Mouse (Mus musculus) forebrain, embryonic 12.5 days (tissue): Measurements from ENCODE around the gene Lrwd1. TPM values are rescaled to one million over a fixed set of nuclear protein-coding genes. Genes with fewer than 3 reads are reported as not detected.

Experiments used
- ATAC-seq: fragments of 200-750 bp; cut with Nextera tagmentation; 2 replicates; pipeline ENCODE4 v1.8.0; 2017; ENCODE audit warnings: moderate TSS enrichment; ENCODE audit not compliant: low FRiP score
- H3K27ac ChIP-seq: fragments of 300-500 bp; sonication (generic); 2 replicates; pipeline ENCODE4 v1.5.1; 2016; ENCODE audit warnings: mild to moderate bottlenecking
- H3K27me3 ChIP-seq: fragments of 300-500 bp; sonication (generic); 2 replicates; pipeline ENCODE4 v1.6.1; 2016; ENCODE audit warnings: mild to moderate bottlenecking
- H3K36me3 ChIP-seq: fragments of 300-500 bp; sonication (generic); replicated peaks from 2 replicates; pipeline ENCODE4 v1.6.1; 2016; ENCODE audit warnings: mild to moderate bottlenecking
- H3K4me1 ChIP-seq: fragments of 300-500 bp; sonication (generic); 2 replicates; pipeline ENCODE4 v1.6.1; 2016
- H3K4me2 ChIP-seq: fragments of 300-500 bp; sonication (generic); 2 replicates; pipeline ENCODE4 v1.6.1; 2016; ENCODE audit warnings: mild to moderate bottlenecking, moderate library complexity
- H3K4me3 ChIP-seq: fragments of 300-500 bp; sonication (generic); replicated peaks from 2 replicates; pipeline ENCODE4 v1.5.1; 2016; ENCODE audit warnings: mild to moderate bottlenecking
- H3K9ac ChIP-seq: fragments of 300-500 bp; sonication (generic); 2 replicates; pipeline ENCODE4 v1.6.1; 2016; ENCODE audit warnings: mild to moderate bottlenecking
- H3K9me3 ChIP-seq: fragments of 300-500 bp; sonication (generic); 2 replicates; pipeline ENCODE4 v1.6.1; 2016
- WGBS: fragments of 180-500 bp; shearing (Covaris S2); methylation state at CpG from one replicate; pipeline ENCODE4 v1.1.7; 2016; 5-methylcytosine and 5-hydroxymethylcytosine counted together
- polyA plus RNA-seq: library from polyadenylated mRNA; unstranded; fragments of >200 nt; fragmentation: Nextera tagmentation; extraction: Ambion mirVana; gene quantifications from 2 replicates; pipeline ENCODE4 v1.2.1, GENCODE M21; 2016

The Lrwd1 gene
- polyA plus RNA-seq, 1 experiment from 2014 or later = 44.2 TPM

DNA sequence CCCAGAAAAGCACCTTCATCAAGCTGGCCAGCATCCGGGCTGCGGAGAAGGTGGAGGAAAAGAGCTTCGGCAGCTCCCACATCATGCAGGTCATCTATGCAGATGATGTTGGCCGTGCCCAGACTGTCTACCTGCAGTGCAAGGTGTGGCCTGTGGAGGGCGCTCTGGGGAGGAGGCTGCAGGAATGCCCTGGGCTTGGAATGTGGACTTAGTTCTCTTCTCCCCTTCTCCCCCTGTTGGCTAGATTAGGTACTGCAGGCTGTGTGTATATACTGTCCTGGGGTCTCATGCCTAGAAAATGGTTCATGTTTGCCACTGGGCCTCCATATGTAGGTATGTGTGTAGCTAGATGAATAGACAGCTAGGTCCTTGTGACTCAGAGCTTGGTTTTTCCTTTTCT is 31.4 kb downstream of the Lrwd1 start:
- H3K27me3 ChIP-seq = peaks cover 35% of the 10 kb centered on the region
- no peaks in the 10 kb centered on the region for H3K36me3 ChIP-seq
- H3K27ac ChIP-seq = no peak overlapping the region
- peaks cover 3% of the 10 kb centered on the region; the same call in 1 of the 2 replicates for H3K9me3 ChIP-seq
- WGBS = 79% methylated on average over 5 of the region's 5 CpGs
- no peak overlapping the region for H3K4me3 ChIP-seq
- no peak for ATAC-seq
- peaks cover 10% of the 10 kb centered on the region for H3K4me1 ChIP-seq
- H3K9ac ChIP-seq = no peak overlapping the region
- H3K4me2 ChIP-seq = no peak overlapping the region

GRCm38 (mm10) chr5:136102099-136102820 is 33.6 kb downstream of the Lrwd1 start:
- H3K9me3 ChIP-seq = peaks cover 3% of the 10 kb centered on the region; the same call in 1 of the 2 replicates
- H3K4me3 ChIP-seq = peak overlapping the region; percentile 33
- H3K36me3 ChIP-seq = no peaks in the 10 kb centered on the region
- peak overlapping the region; percentile 46 for H3K9ac ChIP-seq
- peaks cover 43% of the 10 kb centered on the region for H3K27me3 ChIP-seq
- peak overlapping the region; percentile 64 for H3K4me2 ChIP-seq
- ATAC-seq = peak; percentile 87
- no peak overlapping the region for H3K27ac ChIP-seq
- peaks cover 10% of the 10 kb centered on the region for H3K4me1 ChIP-seq
- 6% methylated on average over 41 of the region's 41 CpGs for WGBS

- H3K9me3 ChIP-seq = no peaks in the 10 kb centered on the region
- no peak overlapping the region for H3K9ac ChIP-seq
- H3K36me3 ChIP-seq = no peaks in the 10 kb centered on the region
- H3K4me1 ChIP-seq = peaks cover 17% of the 10 kb centered on the region
- H3K4me2 ChIP-seq = no peak overlapping the region
- H3K4me3 ChIP-seq = no peak overlapping the region
- ATAC-seq = no peak
- peaks cover 44% of the 10 kb centered on the region for H3K27me3 ChIP-seq
- 85% methylated on average over 10 of the region's 10 CpGs for WGBS
- no peak overlapping the region for H3K27ac ChIP-seq
These were observed 37.3 kb downstream of the Lrwd1 start for GRCm38 (mm10) chr5:136098536-136098935.

GRCm38 (mm10) chr5:136095089-136095488 is 40.8 kb downstream of the Lrwd1 start:
- WGBS = 70% methylated on average over 7 of the region's 7 CpGs
- H3K9ac ChIP-seq = no peak overlapping the region
- H3K4me3 ChIP-seq = no peak overlapping the region
- H3K27ac ChIP-seq = no peak overlapping the region
- no peak overlapping the region for H3K4me2 ChIP-seq
- H3K36me3 ChIP-seq = no peaks in the 10 kb centered on the region
- no peak for ATAC-seq
- peaks cover 14% of the 10 kb centered on the region; the same call in 1 of the 2 replicates for H3K27me3 ChIP-seq
- H3K9me3 ChIP-seq = no peaks in the 10 kb centered on the region
- H3K4me1 ChIP-seq = peaks cover 8% of the 10 kb centered on the region

DNA sequence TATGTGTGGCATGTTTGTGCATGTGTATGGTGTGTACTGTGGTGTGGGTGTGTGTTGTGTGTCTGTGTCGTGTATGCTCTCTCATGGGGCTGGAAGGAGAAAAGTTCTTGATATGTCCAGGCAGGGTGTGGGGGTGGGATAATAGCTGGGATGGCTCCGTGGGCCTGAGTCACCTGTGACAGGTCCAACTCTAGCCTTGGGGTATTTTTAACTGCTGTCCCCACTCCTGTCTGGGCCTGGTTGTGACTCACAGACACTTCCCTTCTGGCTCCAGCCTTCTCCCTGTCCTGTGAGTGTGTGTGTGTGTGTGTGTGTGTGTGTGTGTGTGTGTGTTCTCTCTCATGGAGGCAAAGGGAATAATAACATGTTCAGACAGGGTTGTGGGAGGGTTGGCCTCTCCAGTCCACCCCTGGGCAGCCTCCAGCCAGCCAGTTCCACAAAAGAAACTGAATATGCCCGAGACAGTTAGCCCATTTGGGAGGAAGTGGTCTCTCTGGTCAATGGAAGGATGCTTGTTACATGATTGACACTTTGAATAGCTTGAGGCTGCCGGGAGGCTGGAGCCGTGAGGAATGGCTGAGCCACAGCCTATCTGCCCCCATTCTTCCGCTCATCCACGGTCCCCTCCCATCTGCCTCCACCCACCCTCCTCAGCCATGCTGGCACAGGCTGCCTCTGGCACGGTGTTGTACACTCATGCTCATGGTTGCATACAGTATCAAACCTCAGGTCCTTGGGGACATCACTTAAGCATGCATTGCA is 41.4 kb downstream of the Lrwd1 start:
- H3K4me1 ChIP-seq = peaks cover 8% of the 10 kb centered on the region
- no peak overlapping the region for H3K27ac ChIP-seq
- no peak overlapping the region for H3K4me3 ChIP-seq
- no peaks in the 10 kb centered on the region for H3K36me3 ChIP-seq
- H3K9me3 ChIP-seq = no peaks in the 10 kb centered on the region
- H3K9ac ChIP-seq = no peak overlapping the region
- H3K27me3 ChIP-seq = peaks cover 14% of the 10 kb centered on the region; the same call in 1 of the 2 replicates
- WGBS = 55% methylated on average over 8 of the region's 8 CpGs
- H3K4me2 ChIP-seq = no peak overlapping the region
- no peak for ATAC-seq

GRCm38 (mm10) chr5:136091927-136092326 is 43.9 kb downstream of the Lrwd1 start:
- Histone ChIP-seq H3K27ac (no peak overlapping the region), H3K9me3 (no peaks in the 10 kb centered on the region), H3K4me3 (no peak overlapping the region), H3K4me2 (no peak overlapping the region), H3K9ac (no peak overlapping the region), H3K27me3 (peaks cover 15% of the 10 kb centered on the region; the same call in 1 of the 2 replicates), H3K36me3 (no peaks in the 10 kb centered on the region), H3K4me1 (peaks cover 11% of the 10 kb centered on the region)
- ATAC-seq = no peak
- 67% methylated on average over 5 of the region's 5 CpGs for WGBS

GRCm38 (mm10) chr5:136088821-136089575 is 46.9 kb downstream of the Lrwd1 start:
- Histone ChIP-seq H3K27me3 (peaks cover 30% of the 10 kb centered on the region), H3K9me3 (no peaks in the 10 kb centered on the region), H3K36me3 (no peaks in the 10 kb centered on the region), H3K9ac (no peak overlapping the region), H3K27ac (no peak overlapping the region), H3K4me2 (no peak overlapping the region), H3K4me3 (no peak overlapping the region), H3K4me1 (peaks cover 21% of the 10 kb centered on the region)
- WGBS = 15% methylated on average over 14 of the region's 14 CpGs
- no peak for ATAC-seq

DNA sequence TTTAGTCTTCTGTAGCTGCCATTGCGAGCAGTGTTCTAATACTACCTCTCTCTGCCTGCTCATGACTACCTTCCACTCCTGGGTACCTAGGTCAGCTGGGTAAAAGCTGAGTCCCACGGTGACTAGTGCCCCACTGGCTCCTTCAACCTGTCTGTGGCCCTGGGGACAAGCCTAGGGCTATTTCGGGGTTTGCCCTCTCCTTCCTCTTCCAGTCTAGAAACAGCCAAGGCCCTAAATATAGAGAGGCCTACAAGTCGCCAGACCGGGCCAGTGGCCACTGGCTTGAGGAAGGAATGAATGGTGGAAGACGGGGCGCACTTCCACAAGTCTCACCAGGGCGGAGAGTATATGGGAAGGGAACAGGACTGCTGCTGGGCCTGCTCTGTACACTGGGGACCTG is 49.6 kb downstream of the Lrwd1 start:
- 95% methylated on average over 8 of the region's 8 CpGs for WGBS
- Histone ChIP-seq H3K4me3 (no peak overlapping the region), H3K4me1 (peaks cover 28% of the 10 kb centered on the region), H3K9me3 (no peaks in the 10 kb centered on the region), H3K27ac (no peak overlapping the region), H3K27me3 (peaks cover 31% of the 10 kb centered on the region), H3K9ac (no peak overlapping the region), H3K36me3 (no peaks in the 10 kb centered on the region), H3K4me2 (no peak overlapping the region)
- no peak for ATAC-seq

DNA sequence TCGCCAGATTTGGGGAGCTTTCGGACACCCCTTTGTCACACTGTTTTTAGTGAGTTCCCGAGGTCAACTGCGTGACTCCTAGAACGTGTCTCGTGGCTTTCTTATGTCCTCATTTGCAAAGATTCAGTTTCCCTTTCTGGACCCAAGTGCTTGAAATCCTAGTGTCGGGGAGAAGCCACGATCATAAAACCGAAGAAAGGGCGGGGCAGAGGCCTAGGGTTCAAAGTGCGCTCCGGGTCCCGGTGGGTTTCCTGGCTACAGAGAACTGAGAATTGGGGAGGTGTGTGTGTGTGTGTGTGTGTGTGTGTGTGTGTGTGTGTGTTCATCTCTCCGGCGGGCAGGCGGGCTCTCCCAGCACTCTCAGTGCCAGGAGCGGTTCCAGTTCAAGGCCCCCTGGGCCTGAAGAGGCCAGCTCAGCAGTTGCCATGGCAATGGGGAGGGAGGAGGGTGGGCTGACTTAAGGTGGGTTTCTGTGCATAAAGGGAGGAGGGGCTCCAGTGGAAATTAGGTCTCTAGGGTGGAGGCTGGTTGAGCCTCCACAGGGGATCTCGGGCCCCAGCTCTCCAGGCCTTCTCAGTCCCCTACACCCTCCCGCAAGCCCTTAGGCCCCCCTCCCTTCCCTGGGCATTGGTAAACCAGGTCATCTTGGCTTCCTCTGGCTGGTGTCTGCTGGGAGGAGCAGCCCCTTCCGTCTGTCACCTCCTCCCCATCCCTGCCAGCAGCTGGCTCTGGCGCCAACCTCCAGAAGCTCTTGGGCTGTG is 50.8 kb downstream of the Lrwd1 start:
- Histone ChIP-seq H3K27ac (0 out of 2 replicates have a peak overlapping the region, but pooled peaks have one; percentile 13), H3K9me3 (no peaks in the 10 kb centered on the region), H3K9ac (no peak overlapping the region), H3K4me3 (peak overlapping the region; percentile 52), H3K4me1 (peaks cover 28% of the 10 kb centered on the region), H3K36me3 (no peaks in the 10 kb centered on the region), H3K4me2 (peak overlapping the region; percentile 90), H3K27me3 (peaks cover 34% of the 10 kb centered on the region)
- ATAC-seq = peak; percentile 22; the same call in 1 of the 2 replicates
- 5% methylated on average over 19 of the region's 21 CpGs for WGBS

- 1% methylated on average over 23 of the region's 23 CpGs for WGBS
- ATAC-seq = no peak; the same call in none of the 2 replicates
- H3K4me3 ChIP-seq = peak overlapping the region; percentile 52
- H3K4me1 ChIP-seq = peaks cover 28% of the 10 kb centered on the region
- no peaks in the 10 kb centered on the region for H3K9me3 ChIP-seq
- H3K4me2 ChIP-seq = peak overlapping the region; percentile 90
- H3K36me3 ChIP-seq = no peaks in the 10 kb centered on the region
- H3K27ac ChIP-seq = no peak overlapping the region
- peaks cover 32% of the 10 kb centered on the region for H3K27me3 ChIP-seq
- H3K9ac ChIP-seq = peak overlapping the region; percentile 64
These were observed 51.6 kb downstream of the Lrwd1 start for GRCm38 (mm10) chr5:136084144-136084881.

DNA sequence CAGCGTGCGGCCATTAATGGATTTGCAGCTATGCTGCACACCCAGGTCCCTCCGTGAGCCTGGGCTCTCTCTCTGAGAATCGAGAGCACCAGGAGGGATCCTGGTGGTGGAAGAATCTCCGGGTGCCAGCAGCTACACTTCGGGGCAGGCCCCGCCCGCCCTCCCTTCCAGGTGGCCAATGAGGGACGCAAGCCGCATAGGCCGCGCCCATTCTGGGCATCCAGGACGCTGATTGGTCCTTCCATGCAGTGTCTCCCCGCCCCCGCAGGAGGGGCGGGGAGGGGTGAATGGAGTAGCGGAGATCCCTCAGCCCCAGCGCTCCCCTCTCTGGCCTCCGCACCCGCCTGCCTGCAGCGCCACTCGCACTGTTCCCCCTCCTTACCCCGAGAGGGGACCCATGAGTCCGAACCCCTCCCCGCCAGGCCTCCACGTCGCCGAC is 52.2 kb downstream of the Lrwd1 start, which contains the start of gene Rasa4:
Gene Rasa4 (plus strand): TSS at position 248 of the 439 bp plus-strand sequence.
- Histone ChIP-seq H3K9me3 (no peaks in the 10 kb centered on the region), H3K9ac (peak within 1 kb of the TSS; percentile 64), H3K36me3 (no peaks in the 10 kb centered on the region), H3K4me1 (peaks cover 28% of the 10 kb centered on the region), H3K27ac (no peak within 1 kb of the TSS), H3K27me3 (peaks cover 31% of the 10 kb centered on the region), H3K4me3 (peak within 1 kb of the TSS; percentile 52), H3K4me2 (peak within 1 kb of the TSS; percentile 90)
- ATAC-seq = peak; percentile 97
- under 1% methylated on average over 25 of the region's 28 CpGs for WGBS
